Mouse (Mus musculus) MEL (cell line): ENCODE measurements at regions not wholly inside any gene's neighbourhood (a gene's known extent, or its start where the extent isn't known, plus 50 kb on each side); places are given as distances from the start of the nearest gene placed in this dataset.

Experiments
- DNase-seq: peaks from one replicate; pipeline ENCODE4 v3.0.0; 2011; ENCODE audit warnings: low read depth, low spot score
- H3K27ac ChIP-seq: 2 replicates; pipeline ENCODE4 v1.5.1; 2012; ENCODE audit warnings: low read depth, mild to moderate bottlenecking, control low read depth, low read length, moderate library complexity; ENCODE audit not compliant: control insufficient read depth
- H3K27me3 ChIP-seq, 2 experiments: fragments of 150-350 bp in 1 of 2; sonication (generic) in 1 of 2; 2 replicates each; pipeline ENCODE4 v1.6.1; 2012; ENCODE audit warnings: low read length in 2 of 2, mild to moderate bottlenecking in 2 of 2, improper control_type of control experiment in 1 of 2, moderate library complexity in 1 of 2; ENCODE audit not compliant: insufficient read depth in 2 of 2, control insufficient read depth in 1 of 2
- H3K36me3 ChIP-seq, 2 experiments: 2 replicates each; pipeline ENCODE4 v1.6.1; 2012 to 2014; ENCODE audit warnings: low read length in 2 of 2, improper control_type of control experiment in 1 of 2, inconsistent platforms in 1 of 2, mild to moderate bottlenecking in 1 of 2; ENCODE audit not compliant: insufficient read depth in 2 of 2, control insufficient read depth in 1 of 2
- H3K4me1 ChIP-seq, 2 experiments: fragments of 150-350 bp in 1 of 2; sonication (generic) in 1 of 2; 2 replicates each; pipeline ENCODE4 v1.6.1; 2012; ENCODE audit warnings: low read length in 2 of 2, improper control_type of control experiment in 1 of 2, mild to moderate bottlenecking in 1 of 2; ENCODE audit not compliant: insufficient read depth in 2 of 2, control insufficient read depth in 1 of 2
- H3K4me3 ChIP-seq, 2 experiments: fragments of 150-350 bp in 1 of 2; sonication (generic) in 1 of 2; 2 replicates each; pipeline ENCODE4 v1.5.1; 2012; ENCODE audit warnings: low read depth in 2 of 2, low read length in 2 of 2, mild to moderate bottlenecking in 2 of 2, moderate library complexity in 2 of 2, control low read depth in 1 of 2, improper control_type of control experiment in 1 of 2; ENCODE audit not compliant: control insufficient read depth in 1 of 2, insufficient read depth in 1 of 2
- H3K79me2 ChIP-seq: 2 replicates; pipeline ENCODE4 v1.6.1; 2012; ENCODE audit warnings: mild to moderate bottlenecking, low read length, moderate library complexity; ENCODE audit not compliant: control insufficient read depth, poor library complexity, insufficient read depth
- H3K9ac ChIP-seq: 2 replicates; pipeline ENCODE4 v1.6.1; 2012; ENCODE audit warnings: low read depth, mild to moderate bottlenecking, control low read depth, low read length, moderate library complexity; ENCODE audit not compliant: control insufficient read depth, poor library complexity, severe bottlenecking
- H3K9me3 ChIP-seq: fragments of 150-350 bp; sonication (generic); replicated peaks from 2 replicates; pipeline ENCODE4 v1.6.1; 2012; ENCODE audit warnings: mild to moderate bottlenecking, low read length, improper control_type of control experiment, moderate library complexity; ENCODE audit not compliant: insufficient read depth
- CHD1 ChIP-seq: IDR thresholded peaks from 2 replicates; pipeline ENCODE4 v1.6.1; 2012; ENCODE audit warnings: low read depth, mild to moderate bottlenecking, inconsistent platforms, low read length, improper control_type of control experiment
- ELF1 ChIP-seq: IDR thresholded peaks from 2 replicates; pipeline ENCODE4 v1.6.1; 2014; ENCODE audit warnings: low read depth, mild to moderate bottlenecking, inconsistent platforms, low read length, improper control_type of control experiment, moderate library complexity
- GABPA ChIP-seq: IDR thresholded peaks from 2 replicates; pipeline ENCODE4 v1.6.1; 2012; ENCODE audit warnings: low read depth, mild to moderate bottlenecking, inconsistent platforms, low read length, improper control_type of control experiment, moderate library complexity
- GATA1 ChIP-seq: IDR thresholded peaks from 2 replicates; pipeline ENCODE4 v1.6.1; 2011; ENCODE audit warnings: low read depth, low read length, improper control_type of control experiment
- HCFC1 ChIP-seq: IDR thresholded peaks from 2 replicates; pipeline ENCODE4 v1.6.1; 2012; ENCODE audit warnings: low read depth, mild to moderate bottlenecking, inconsistent platforms, low read length, improper control_type of control experiment, moderate library complexity
- JUND ChIP-seq: IDR thresholded peaks from 2 replicates; pipeline ENCODE4 v1.6.1; 2011; ENCODE audit warnings: low read depth, mild to moderate bottlenecking, improper control_type of control experiment, low read length
- MAFK ChIP-seq: IDR thresholded peaks from 2 replicates; pipeline ENCODE4 v1.6.1; 2011; ENCODE audit warnings: low read depth, mild to moderate bottlenecking, low read length, improper control_type of control experiment, borderline replicate concordance
- MAX ChIP-seq: IDR thresholded peaks from 2 replicates; pipeline ENCODE4 v1.6.1; 2011; ENCODE audit warnings: low read length, improper control_type of control experiment
- MAZ ChIP-seq: IDR thresholded peaks from 2 replicates; pipeline ENCODE4 v1.6.1; 2012; ENCODE audit warnings: low read depth, mild to moderate bottlenecking, inconsistent platforms, low read length, improper control_type of control experiment
- MYC ChIP-seq: IDR thresholded peaks from 2 replicates; pipeline ENCODE4 v1.6.1; 2011; ENCODE audit warnings: low read depth, mild to moderate bottlenecking, low read length, improper control_type of control experiment, moderate library complexity
- NRF1 ChIP-seq: IDR thresholded peaks from 2 replicates; pipeline ENCODE4 v1.6.1; 2014; ENCODE audit warnings: low read depth, mild to moderate bottlenecking, inconsistent platforms, low read length, improper control_type of control experiment, moderate library complexity; ENCODE audit not compliant: poor library complexity, insufficient read depth, severe bottlenecking
- POLR2A ChIP-seq, 2 experiments: IDR thresholded peaks; 2 replicates each; pipeline ENCODE4 v1.6.1; 2011 to 2012; ENCODE audit warnings: low read length in 2 of 2, mild to moderate bottlenecking in 2 of 2, control low read depth in 1 of 2, improper control_type of control experiment in 1 of 2, low read depth in 1 of 2, moderate library complexity in 1 of 2; ENCODE audit not compliant: control insufficient read depth in 1 of 2, insufficient read depth in 1 of 2, poor library complexity in 1 of 2
- POLR2AphosphoS2 ChIP-seq: IDR thresholded peaks from 2 replicates; pipeline ENCODE4 v1.6.1; 2011; ENCODE audit warnings: low read length, improper control_type of control experiment
- RAD21 ChIP-seq: IDR thresholded peaks from 2 replicates; pipeline ENCODE4 v1.6.1; 2011; ENCODE audit warnings: mild to moderate bottlenecking, low read depth, low read length, improper control_type of control experiment
- RCOR1 ChIP-seq: IDR thresholded peaks from 2 replicates; pipeline ENCODE4 v1.6.1; 2012; ENCODE audit warnings: low read depth, mild to moderate bottlenecking, inconsistent platforms, low read length, improper control_type of control experiment
- SIN3A ChIP-seq: IDR thresholded peaks from 2 replicates; pipeline ENCODE4 v1.6.1; 2012; ENCODE audit warnings: low read length, improper control_type of control experiment, inconsistent platforms
- SMC3 ChIP-seq: IDR thresholded peaks from 2 replicates; pipeline ENCODE4 v1.6.1; 2011; ENCODE audit warnings: low read depth, low read length, improper control_type of control experiment
- TAL1 ChIP-seq: IDR thresholded peaks from 2 replicates; pipeline ENCODE4 v1.6.1; 2012; ENCODE audit warnings: mild to moderate bottlenecking, inconsistent platforms, low read length, moderate library complexity, mixed read lengths
- TBP ChIP-seq: IDR thresholded peaks from 2 replicates; pipeline ENCODE4 v1.8.0; 2011; ENCODE audit warnings: low read depth, low read length, improper control_type of control experiment
- TCF12 ChIP-seq: IDR thresholded peaks from 2 replicates; pipeline ENCODE4 v1.6.1; 2014; ENCODE audit warnings: low read depth, mild to moderate bottlenecking, inconsistent platforms, low read length, improper control_type of control experiment, moderate library complexity
- USF1 ChIP-seq: IDR thresholded peaks from 2 replicates; pipeline ENCODE4 v1.6.1; 2014; ENCODE audit warnings: low read depth, mild to moderate bottlenecking, inconsistent platforms, low read length, improper control_type of control experiment, moderate library complexity
- ZC3H11A ChIP-seq: IDR thresholded peaks from 2 replicates; pipeline ENCODE4 v1.6.1; 2012; ENCODE audit warnings: low read depth, mild to moderate bottlenecking, inconsistent platforms, low read length, improper control_type of control experiment
- ZKSCAN1 ChIP-seq: IDR thresholded peaks from 2 replicates; pipeline ENCODE4 v1.6.1; 2012; ENCODE audit warnings: low read depth, mild to moderate bottlenecking, inconsistent platforms, low read length, improper control_type of control experiment, moderate library complexity

DNA sequence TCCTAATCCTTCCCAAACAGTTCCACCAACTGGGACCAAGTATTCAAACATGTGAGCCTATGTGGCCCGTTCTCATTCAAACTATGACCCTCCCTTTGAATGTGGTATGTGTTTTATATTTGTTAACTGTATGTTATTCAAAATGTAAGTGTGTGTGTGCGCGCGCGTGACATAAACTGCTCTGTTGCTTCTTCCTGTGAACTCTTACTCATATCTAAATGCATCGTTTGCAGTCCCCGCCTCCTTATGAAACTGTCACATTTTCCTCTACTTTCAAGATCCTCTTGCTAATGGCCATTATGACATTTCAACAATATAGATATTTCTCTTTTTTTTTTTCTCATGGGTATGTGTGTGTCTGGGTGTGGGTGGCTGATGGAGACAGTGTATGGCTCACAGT, 84.3 kb upstream of the Ado start:
- Histone ChIP-seq H3K9ac (no peak overlapping the region), H3K9me3 (no peaks in the 10 kb centered on the region), H3K4me3 (no peak overlapping the region), H3K27ac (no peak overlapping the region), H3K36me3 (no peaks in the 10 kb centered on the region), H3K79me2 (no peaks in the 10 kb centered on the region), H3K27me3 (no peaks in the 10 kb centered on the region), H3K4me1 (no peaks in the 10 kb centered on the region)
- TF ChIP-seq ZC3H11A (no peak), MYC (no peak)
- DNase-seq, result no peak

GRCm38 (mm10) chr10:67623338-67623737, 74.6 kb upstream of the Ado start:
- H3K9ac ChIP-seq, result no peak overlapping the region
- no peaks in the 10 kb centered on the region for H3K36me3 ChIP-seq
- H3K4me3 ChIP-seq, result no peak overlapping the region
- no peak overlapping the region for H3K27ac ChIP-seq
- DNase-seq, result no peak
- TF ChIP-seq HCFC1 (no peak), GABPA (no peak), TCF12 (no peak), POLR2AphosphoS2 (no peak), SIN3A (no peak), ELF1 (no peak), POLR2A (IDR thresholded peaks at IDR 0.05; ENCODE audit: control insufficient read depth in 1 of 2, insufficient read depth in 1 of 2, low read depth in 1 of 2, low read length in 2 of 2, poor library complexity in 1 of 2) (no peak), USF1 (no peak), GATA1 (no peak), JUND (no peak), RCOR1 (no peak), MAZ (no peak)
- H3K9me3 ChIP-seq, result no peaks in the 10 kb centered on the region
- no peaks in the 10 kb centered on the region for H3K79me2 ChIP-seq
- H3K4me1 ChIP-seq, result no peaks in the 10 kb centered on the region
- H3K27me3 ChIP-seq, result no peaks in the 10 kb centered on the region; a peak in 1 of 4 replicates

DNA sequence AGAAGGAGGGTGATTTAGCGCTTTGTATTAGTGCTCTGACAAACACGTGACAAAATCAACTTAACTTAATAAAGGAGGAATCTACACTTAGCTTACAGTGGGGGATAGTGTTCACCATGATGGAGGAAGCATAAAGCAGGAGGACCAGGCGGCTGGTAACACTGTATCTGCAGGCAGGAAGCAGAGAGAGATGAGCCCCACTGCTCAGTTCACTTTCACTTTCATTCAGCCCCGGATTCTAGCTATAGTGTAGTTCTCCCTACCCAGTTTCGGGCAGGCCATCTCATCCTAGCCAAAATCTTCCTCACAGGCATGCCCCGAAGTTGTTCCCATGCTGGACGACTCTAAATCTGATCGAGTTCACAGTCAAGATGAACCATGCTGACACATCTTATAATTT, 71.3 kb upstream of the Ado start:
- no peak overlapping the region for H3K9ac ChIP-seq
- peak; percentile 20 for DNase-seq

More for the DNA sequence above, 71.3 kb upstream of the Ado start:
- Histone ChIP-seq H3K79me2 (no peaks in the 10 kb centered on the region), H3K36me3 (no peaks in the 10 kb centered on the region), H3K4me3 (peak overlapping the region; percentile 43 to 57), H3K9me3 (no peaks in the 10 kb centered on the region), H3K27ac (no peak overlapping the region), H3K27me3 (no peaks in the 10 kb centered on the region; a peak in 1 of 4 replicates), H3K4me1 (no peaks in the 10 kb centered on the region)
- TF ChIP-seq MAFK (no peak), RAD21 (no peak), NRF1 (no peak), ZKSCAN1 (no peak), SMC3 (no peak), TAL1 (no peak), CHD1 (no peak), MAX (no peak), TBP (no peak)
